Mouse (Mus musculus): Measurements from ENCODE around the gene Fbxw4. TPM values are rescaled to one million over a fixed set of nuclear protein-coding genes. Genes with fewer than 3 reads are reported as not detected.
"Not testable (repeated sequence)": the region's sequence is repeated elsewhere in the genome, so short reads cannot be mapped to it uniquely, and the experiment has no call there.

Fbxw4 gene
- polyA plus RNA-seq, 1 experiment from 2014 or later: 3.5 TPM

- ATAC-seq (replicated peaks; ENCODE audit: insufficient number of reproducible peaks, low FRiP score, low TSS enrichment, low read depth): no peak
- no peaks in the 10 kb centered on the region for H3K36me3 ChIP-seq (replicated peaks; ENCODE audit: control insufficient read depth, insufficient read depth, low read depth, low read length)
- no peak overlapping the region for H3K4me2 ChIP-seq (ENCODE audit: low read depth, low read length)
- H3K9me3 ChIP-seq (replicated peaks; ENCODE audit: control insufficient read depth, low read length): no peaks in the 10 kb centered on the region
- no peak overlapping the region for H3K9ac ChIP-seq (replicated peaks; ENCODE audit: low read length)
- H3K27ac ChIP-seq (replicated peaks; ENCODE audit: low read depth, low read length): no peak overlapping the region
- no peaks in the 10 kb centered on the region; the same call in 1 of the 2 replicates for H3K4me1 ChIP-seq (ENCODE audit: control insufficient read depth, insufficient read depth, low read length)
- no peak overlapping the region for H3K4me3 ChIP-seq (ENCODE audit: low read depth, low read length)
- DNase-seq (ENCODE audit: low spot score): no peak
- 79% methylated on average over 23 of the region's 23 CpGs for WGBS
- no peaks in the 10 kb centered on the region for H3K27me3 ChIP-seq (ENCODE audit: control insufficient read depth, insufficient read depth, low read length)
Observed at GRCm38 (mm10) chr19:45549128-45549915, 110.8 kb downstream of the Fbxw4 start.

- H3K36me3 ChIP-seq (replicated peaks; ENCODE audit: control insufficient read depth, insufficient read depth, low read depth, low read length); H3K4me2 ChIP-seq (ENCODE audit: low read depth, low read length); H3K9me3 ChIP-seq (replicated peaks; ENCODE audit: control insufficient read depth, low read length); H3K27me3 ChIP-seq (ENCODE audit: control insufficient read depth, insufficient read depth, low read length); H3K9ac ChIP-seq (replicated peaks; ENCODE audit: low read length); H3K27ac ChIP-seq (replicated peaks; ENCODE audit: low read depth, low read length); H3K4me3 ChIP-seq (ENCODE audit: low read depth, low read length); H3K4me1 ChIP-seq (ENCODE audit: control insufficient read depth, insufficient read depth, low read length); DNase-seq (ENCODE audit: low spot score): not testable (repeated sequence)
- 0 out of 2 replicates have a peak, but pooled peaks have one; percentile 25 for ATAC-seq (replicated peaks; ENCODE audit: insufficient number of reproducible peaks, low FRiP score, low TSS enrichment, low read depth)
Observed at GRCm38 (mm10) chr19:45548196-45548595, 111.9 kb downstream of the Fbxw4 start.

DNA sequence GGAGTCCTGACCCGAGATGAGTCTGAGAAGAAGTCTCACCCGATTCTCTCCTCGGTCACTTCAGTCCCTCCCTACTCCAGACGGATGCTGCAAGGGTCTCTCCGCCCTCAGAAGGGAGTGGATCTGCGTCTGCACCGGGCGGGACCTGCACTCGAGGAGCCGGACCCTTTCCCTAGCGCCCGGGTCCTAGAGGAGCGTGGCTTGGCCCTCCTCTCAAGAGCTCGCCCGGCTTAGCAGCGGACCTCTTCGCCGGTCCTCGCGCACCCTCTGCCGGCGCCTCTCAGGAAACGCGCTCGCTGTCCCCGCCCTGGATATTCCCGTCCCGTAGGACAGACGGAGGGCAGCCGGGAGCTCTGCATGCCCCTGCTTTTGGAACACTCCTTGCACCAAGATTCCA lies 115.2 kb downstream of the Fbxw4 start:
- ATAC-seq (replicated peaks; ENCODE audit: insufficient number of reproducible peaks, low FRiP score, low TSS enrichment, low read depth) (peak; percentile 66), DNase-seq (ENCODE audit: low spot score) (peak; percentile 91)
- peak overlapping the region; percentile 57 for H3K4me2 ChIP-seq (ENCODE audit: low read depth, low read length)
- WGBS: under 1% methylated on average over 30 of the region's 30 CpGs
- peak overlapping the region; percentile 28 for H3K4me3 ChIP-seq (ENCODE audit: low read depth, low read length)
- H3K4me1 ChIP-seq (ENCODE audit: control insufficient read depth, insufficient read depth, low read length): peaks cover 4% of the 10 kb centered on the region
- H3K27ac ChIP-seq (replicated peaks; ENCODE audit: low read depth, low read length): no peak overlapping the region
- H3K27me3 ChIP-seq (ENCODE audit: control insufficient read depth, insufficient read depth, low read length): peaks cover 21% of the 10 kb centered on the region
- no peaks in the 10 kb centered on the region for H3K9me3 ChIP-seq (replicated peaks; ENCODE audit: control insufficient read depth, low read length)
- H3K9ac ChIP-seq (replicated peaks; ENCODE audit: low read length): no peak overlapping the region
- no peaks in the 10 kb centered on the region for H3K36me3 ChIP-seq (replicated peaks; ENCODE audit: control insufficient read depth, insufficient read depth, low read depth, low read length)

DNA sequence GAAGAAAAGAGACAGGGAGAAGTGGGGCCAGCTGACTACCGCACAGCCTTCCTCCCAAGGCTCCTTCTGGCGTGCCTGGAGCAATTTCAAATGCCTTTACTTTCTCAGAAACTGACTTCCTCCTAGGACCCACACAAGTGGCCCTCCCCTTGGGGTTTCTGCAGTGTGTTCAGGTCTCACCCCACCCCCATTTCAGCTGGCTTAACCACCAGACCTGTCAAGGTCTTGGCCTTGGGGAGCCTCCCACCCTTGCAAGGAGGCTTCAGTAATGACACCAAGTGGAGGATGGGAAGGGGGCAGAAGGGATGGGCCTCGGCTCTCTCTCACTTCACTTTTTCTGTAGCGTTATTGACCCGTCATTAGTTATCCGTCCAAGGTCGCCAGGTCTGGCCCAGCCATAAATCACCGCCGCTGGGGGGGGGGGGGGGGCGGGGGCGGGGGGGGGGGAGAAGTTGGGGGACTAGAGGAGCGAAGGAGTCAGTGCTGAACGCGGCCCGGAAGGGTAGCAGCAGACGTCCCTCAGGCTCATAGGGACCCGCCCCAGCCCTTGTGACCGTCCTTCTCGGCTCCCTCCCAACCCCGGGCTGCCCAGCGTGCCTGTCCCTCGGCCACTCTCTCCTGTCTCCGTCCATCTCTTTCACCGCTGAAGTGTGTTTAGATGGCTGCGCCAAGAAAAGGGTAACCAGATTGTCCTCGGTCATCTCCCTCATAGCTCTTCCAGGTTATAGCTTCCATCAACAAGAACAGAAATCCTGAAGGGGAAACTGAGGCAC lies 115.8 kb downstream of the Fbxw4 start:
- Histone ChIP-seq H3K27me3 (ENCODE audit: control insufficient read depth, insufficient read depth, low read length) (peaks cover 21% of the 10 kb centered on the region), H3K4me2 (ENCODE audit: low read depth, low read length) (peak overlapping the region; percentile 57), H3K9me3 (replicated peaks; ENCODE audit: control insufficient read depth, low read length) (no peaks in the 10 kb centered on the region), H3K27ac (replicated peaks; ENCODE audit: low read depth, low read length) (no peak overlapping the region), H3K4me3 (ENCODE audit: low read depth, low read length) (peak overlapping the region; percentile 28), H3K9ac (replicated peaks; ENCODE audit: low read length) (no peak overlapping the region), H3K4me1 (ENCODE audit: control insufficient read depth, insufficient read depth, low read length) (peaks cover 4% of the 10 kb centered on the region), H3K36me3 (replicated peaks; ENCODE audit: control insufficient read depth, insufficient read depth, low read depth, low read length) (no peaks in the 10 kb centered on the region)
- DNase-seq (ENCODE audit: low spot score) (no peak), ATAC-seq (replicated peaks; ENCODE audit: insufficient number of reproducible peaks, low FRiP score, low TSS enrichment, low read depth) (no peak)
- WGBS: 2% methylated on average over 18 of the region's 26 CpGs

DNA sequence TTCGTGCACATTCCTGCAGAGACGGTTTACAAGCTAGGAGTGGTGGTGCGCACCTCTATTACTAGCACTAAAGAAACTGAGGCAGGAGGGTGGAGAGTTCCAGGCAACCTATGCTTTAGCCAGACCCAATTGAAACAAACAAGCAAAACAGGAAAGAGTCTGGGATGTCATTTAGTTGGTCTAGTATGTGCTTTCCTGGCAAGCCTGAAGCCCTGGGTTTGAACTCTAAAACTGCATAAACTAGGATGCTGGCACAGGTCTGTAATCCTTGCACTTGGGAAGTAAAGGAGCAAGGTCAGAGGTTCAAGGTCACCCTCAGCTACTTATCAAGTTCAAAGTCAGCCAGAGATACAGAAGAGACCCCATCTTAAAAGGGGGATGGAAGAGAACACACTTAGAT lies 118.1 kb downstream of the Fbxw4 start:
- H3K4me2 ChIP-seq (ENCODE audit: low read depth, low read length): peak overlapping the region; percentile 84
- 20% methylated on average over 3 of the region's 3 CpGs for WGBS
- no peak for ATAC-seq (replicated peaks; ENCODE audit: insufficient number of reproducible peaks, low FRiP score, low TSS enrichment, low read depth)
- no peak for DNase-seq (ENCODE audit: low spot score)
- no peak overlapping the region for H3K27ac ChIP-seq (replicated peaks; ENCODE audit: low read depth, low read length)
- H3K4me1 ChIP-seq (ENCODE audit: control insufficient read depth, insufficient read depth, low read length): peaks cover 4% of the 10 kb centered on the region; the same call in 1 of the 2 replicates
- no peak overlapping the region; the same call in 1 of the 2 replicates for H3K9ac ChIP-seq (replicated peaks; ENCODE audit: low read length)
- peaks cover 21% of the 10 kb centered on the region for H3K27me3 ChIP-seq (ENCODE audit: control insufficient read depth, insufficient read depth, low read length)
- no peaks in the 10 kb centered on the region for H3K9me3 ChIP-seq (replicated peaks; ENCODE audit: control insufficient read depth, low read length)
- H3K36me3 ChIP-seq (replicated peaks; ENCODE audit: control insufficient read depth, insufficient read depth, low read depth, low read length): no peaks in the 10 kb centered on the region
- peak overlapping the region; percentile 35 for H3K4me3 ChIP-seq (ENCODE audit: low read depth, low read length)

GRCm38 (mm10) chr19:45541409-45542041 lies 118.6 kb downstream of the Fbxw4 start:
- H3K4me3 ChIP-seq (ENCODE audit: low read depth, low read length): peak overlapping the region; percentile 35
- H3K4me2 ChIP-seq (ENCODE audit: low read depth, low read length): peak overlapping the region; percentile 84
- ATAC-seq (replicated peaks; ENCODE audit: insufficient number of reproducible peaks, low FRiP score, low TSS enrichment, low read depth) (0 out of 2 replicates have a peak, but pooled peaks have one; percentile 14), DNase-seq (ENCODE audit: low spot score) (peak; percentile 77)
- H3K4me1 ChIP-seq (ENCODE audit: control insufficient read depth, insufficient read depth, low read length): peaks cover 4% of the 10 kb centered on the region; the same call in 1 of the 2 replicates
- peak overlapping the region; percentile 57 for H3K9ac ChIP-seq (replicated peaks; ENCODE audit: low read length)
- no peaks in the 10 kb centered on the region for H3K36me3 ChIP-seq (replicated peaks; ENCODE audit: control insufficient read depth, insufficient read depth, low read depth, low read length)
- no peak overlapping the region for H3K27ac ChIP-seq (replicated peaks; ENCODE audit: low read depth, low read length)
- H3K27me3 ChIP-seq (ENCODE audit: control insufficient read depth, insufficient read depth, low read length): peaks cover 21% of the 10 kb centered on the region
- WGBS: 0% methylated on average over 51 of the region's 58 CpGs
- no peaks in the 10 kb centered on the region for H3K9me3 ChIP-seq (replicated peaks; ENCODE audit: control insufficient read depth, low read length)

DNA sequence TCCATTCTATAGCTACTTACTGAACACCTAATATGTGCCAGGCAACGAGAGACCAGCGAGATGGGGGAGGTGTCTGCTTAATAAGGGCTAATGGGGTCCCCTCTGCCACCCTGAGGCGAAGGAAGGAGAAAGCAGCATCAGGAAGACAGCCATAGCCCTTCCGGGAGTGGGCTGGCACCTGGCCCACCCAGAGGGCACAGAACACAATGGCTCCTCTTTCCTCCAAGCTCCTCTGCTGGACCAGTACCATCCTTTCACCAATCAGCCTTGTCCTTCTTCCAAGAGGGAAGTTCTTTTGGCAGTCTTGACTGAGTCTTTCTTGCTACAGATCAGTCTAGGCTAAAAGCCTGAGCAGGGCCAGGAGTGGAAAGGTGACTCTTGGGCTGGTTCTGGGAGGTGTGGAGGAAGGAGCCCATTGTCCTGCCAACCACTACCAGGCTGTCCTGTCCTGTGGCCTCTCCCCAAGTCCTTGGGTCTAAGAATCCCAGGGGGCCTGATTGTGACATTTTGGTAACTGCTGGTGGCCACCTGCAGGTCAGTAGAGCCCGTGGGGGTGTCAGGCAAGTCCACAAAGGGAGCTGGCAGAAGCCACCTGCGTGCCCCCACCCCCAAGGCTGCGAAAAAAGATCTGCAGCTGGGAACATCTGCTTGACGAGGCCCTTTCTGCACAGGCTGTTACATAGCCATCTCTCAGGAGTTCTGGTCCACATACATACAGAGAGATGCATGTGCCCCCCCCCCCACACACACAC lies 119.3 kb downstream of the Fbxw4 start:
- Histone ChIP-seq H3K9me3 (replicated peaks; ENCODE audit: control insufficient read depth, low read length) (no peaks in the 10 kb centered on the region), H3K27me3 (ENCODE audit: control insufficient read depth, insufficient read depth, low read length) (peaks cover 21% of the 10 kb centered on the region), H3K4me3 (ENCODE audit: low read depth, low read length) (peak overlapping the region; percentile 35), H3K4me2 (ENCODE audit: low read depth, low read length) (peak overlapping the region; percentile 84), H3K27ac (replicated peaks; ENCODE audit: low read depth, low read length) (no peak overlapping the region), H3K4me1 (ENCODE audit: control insufficient read depth, insufficient read depth, low read length) (peaks cover 4% of the 10 kb centered on the region; the same call in 1 of the 2 replicates), H3K9ac (replicated peaks; ENCODE audit: low read length) (peak overlapping the region; percentile 57), H3K36me3 (replicated peaks; ENCODE audit: control insufficient read depth, insufficient read depth, low read depth, low read length) (no peaks in the 10 kb centered on the region)
- ATAC-seq (replicated peaks; ENCODE audit: insufficient number of reproducible peaks, low FRiP score, low TSS enrichment, low read depth) (no peak), DNase-seq (ENCODE audit: low spot score) (no peak)
- WGBS: 33% methylated on average over 8 of the region's 8 CpGs

All from embryonic facial prominence, embryonic 11.5 days (tissue).